Mouse (Mus musculus) neutrophil, adult 59 days (primary cell): Measurements from ENCODE around the gene Ruvbl2. TPM values are rescaled to one million over a fixed set of nuclear protein-coding genes. Genes with fewer than 3 reads are reported as not detected.

Experiments
- total RNA-seq, 2 experiments: library from RNA; stranded (reverse); gene quantifications; 1 replicate in 1 of 2; 2 replicates in 1 of 2; pipeline ENCODE4 v1.2.4; 2023

Gene Ruvbl2
- total RNA-seq = 10 to 100 TPM; 31.3 to 32.1 TPM

GRCm38 (mm10) chr7:45437521-45438276 is at the start of gene Ruvbl2:
TSS of gene Ruvbl2 (minus strand) at chr7:45438096.

DNA sequence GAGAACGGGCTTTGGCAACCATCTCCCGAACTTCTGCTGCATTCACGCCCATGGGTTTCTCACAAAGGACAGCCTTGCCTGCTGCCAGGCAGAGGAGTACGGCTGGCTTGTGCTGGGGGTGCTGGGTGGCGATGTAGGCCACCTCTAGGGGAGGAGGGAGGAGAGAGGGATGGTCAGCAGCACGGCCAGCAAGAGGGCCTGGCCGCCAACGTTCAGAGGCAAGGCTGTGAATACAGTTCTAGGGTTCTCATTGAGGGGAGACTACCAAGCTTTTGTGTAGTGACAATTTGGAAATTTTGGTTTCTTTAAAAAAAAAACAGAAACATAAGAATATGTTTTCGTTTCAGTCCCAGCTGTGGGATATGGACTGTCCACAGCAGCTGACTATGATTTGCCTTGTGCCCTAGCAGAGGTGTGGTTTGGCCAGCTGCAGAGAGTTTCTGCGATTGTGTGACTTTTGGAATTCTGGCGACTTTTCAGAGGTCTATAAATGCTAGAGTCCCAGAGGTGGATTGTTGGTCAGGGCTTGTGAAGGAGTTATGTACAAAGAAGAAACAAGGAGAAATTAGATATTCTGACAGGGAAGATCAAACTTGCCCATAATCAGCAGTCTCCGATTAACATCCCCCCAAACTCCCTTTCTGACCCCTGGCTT is 49.0 kb upstream of the Ruvbl2 start, which contains the start of gene Gm45808:
Gene Gm45808 (minus strand): TSS at position 51 of the 655 bp plus-strand sequence.

GRCm38 (mm10) chr7:45481374-45481927 is 43.6 kb upstream of the Ruvbl2 start, which contains the start of gene Tulp2:
TSS of gene Tulp2 (plus strand) at chr7:45481877.

DNA sequence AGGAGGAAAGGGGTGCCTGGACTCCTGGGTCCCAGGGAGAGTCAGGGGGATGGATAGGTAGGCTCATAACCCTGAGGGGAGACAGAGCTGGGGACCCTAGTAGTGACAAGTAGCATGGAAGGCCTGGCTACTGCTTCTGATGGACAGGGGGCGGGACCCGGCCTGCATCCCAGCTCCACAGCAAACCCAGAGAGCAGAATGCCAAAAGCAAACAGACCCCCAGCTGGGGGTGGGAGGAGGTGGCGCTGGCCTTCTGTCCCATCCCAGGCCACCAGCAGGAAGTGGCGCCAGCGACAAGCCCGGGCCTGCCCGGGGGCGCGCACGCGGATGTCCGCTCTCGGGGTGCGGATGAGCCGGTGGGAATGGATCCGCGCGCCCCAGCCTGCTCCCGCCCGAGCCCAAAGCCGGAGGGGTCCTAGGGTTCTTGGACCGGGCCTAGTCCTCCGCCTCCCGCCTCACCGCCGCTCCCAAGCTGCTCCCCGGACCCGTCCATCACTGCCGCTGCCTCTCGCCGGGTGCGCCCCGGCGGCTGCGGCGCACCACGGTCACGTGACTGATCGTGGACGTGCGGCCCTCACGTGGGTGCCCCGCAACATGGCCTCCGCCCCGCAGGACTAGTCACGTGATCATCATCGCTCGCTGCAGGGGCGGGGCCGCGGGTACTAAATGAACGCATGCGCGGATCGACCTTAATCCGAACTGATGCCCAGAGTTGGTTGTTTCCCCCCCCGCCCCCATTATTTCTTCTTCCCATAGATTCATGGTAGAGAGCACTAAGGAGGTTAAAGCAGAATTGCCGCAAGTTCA is 28.6 kb upstream of the Ruvbl2 start, which contains the start of gene Bax:
Gene Bax (minus strand): TSS at position 616 of the 807 bp plus-strand sequence.

GRCm38 (mm10) chr7:45459564-45460140 is 21.8 kb upstream of the Ruvbl2 start, which contains the start of gene Ftl1:
TSS of gene Ftl1 (minus strand) at chr7:45459884.

GRCm38 (mm10) chr7:45434203-45435015 is 3.5 kb downstream of the Ruvbl2 start, which contains the start of gene Gys1:
TSS of gene Gys1 (plus strand) at chr7:45434844.

GRCm38 (mm10) chr7:45420615-45420919 is 17.3 kb downstream of the Ruvbl2 start, which contains the start of gene Lhb:
TSS of gene Lhb (plus strand) at chr7:45420820.

DNA sequence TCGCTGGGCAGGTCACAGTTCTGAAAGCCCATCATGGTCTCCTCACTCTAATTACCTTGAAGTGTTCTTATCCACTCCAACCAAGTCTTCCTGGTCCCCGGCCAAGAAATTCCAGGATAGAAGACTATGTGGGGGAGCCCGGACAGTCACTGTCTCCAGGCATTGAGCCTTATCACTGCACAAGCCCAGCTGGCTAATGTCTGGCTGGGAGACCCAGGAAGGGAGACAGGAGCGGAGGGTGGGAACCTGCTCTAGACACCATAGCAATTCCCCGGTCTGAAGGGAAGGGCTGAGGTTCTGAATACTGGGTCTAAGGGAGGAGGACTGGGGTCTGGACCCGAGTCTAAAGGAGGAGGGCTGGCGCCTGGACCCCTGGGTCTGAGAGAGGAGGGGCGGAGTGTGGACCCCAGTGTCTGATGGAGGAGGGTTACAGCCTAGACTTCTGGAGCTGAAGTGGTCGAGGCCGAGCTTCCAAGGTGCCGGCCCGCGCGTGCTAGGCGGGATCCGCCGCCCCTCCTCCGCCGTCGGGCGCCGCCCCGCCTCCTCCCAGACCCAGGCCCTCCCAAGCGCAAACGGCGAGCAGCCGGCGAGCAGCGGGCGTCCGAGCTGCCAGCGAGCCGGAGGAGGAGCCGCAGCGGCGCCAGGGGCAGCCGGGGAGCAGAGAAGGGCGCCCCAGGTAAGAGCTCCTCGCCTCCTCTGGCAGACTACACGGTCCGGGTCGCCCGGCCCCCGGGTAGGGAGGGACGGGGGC is 24.6 kb downstream of the Ruvbl2 start, which contains the start of gene Ntf5:
Gene Ntf5 (plus strand): TSS at position 583 of the 751 bp plus-strand sequence.

GRCm38 (mm10) chr7:45405091-45406075 is 32.5 kb downstream of the Ruvbl2 start, which contains the start of gene Kcna7:
TSS of gene Kcna7 (plus strand) at chr7:45405653.

GRCm38 (mm10) chr7:45395578-45396336 is 42.1 kb downstream of the Ruvbl2 start, which contains the start of gene Snrnp70:
TSS of gene Snrnp70 (minus strand) at chr7:45395742.

Other genes with a start within 250 kb of the Ruvbl2 start
- under 1 TPM in 1 of 2 experiments, not detected in 1; 0.20 TPM for gene Ccdc155, start 233.2 kb downstream of the Ruvbl2 start, total RNA-seq
- under 1 TPM; 0.58 to 0.95 TPM for gene Dkkl1, start 225.9 kb downstream of the Ruvbl2 start, total RNA-seq
- not detected for gene Tead2, start 222.3 kb downstream of the Ruvbl2 start, total RNA-seq
- 100 to 1,000 TPM; 351 to 377 TPM for gene Cd37, start 199.0 kb downstream of the Ruvbl2 start, total RNA-seq
- gene Slc6a16, start 197.0 kb downstream of the Ruvbl2 start, total RNA-seq = under 1 TPM; 0.31 to 0.78 TPM
- gene Slc6a21, start 160.6 kb downstream of the Ruvbl2 start, total RNA-seq = under 1 TPM in 1 of 2 experiments, not detected in 1; 0.33 TPM
- gene Trpm4, start 104.3 kb downstream of the Ruvbl2 start, total RNA-seq = 1 to 10 TPM; 3.5 to 4.6 TPM
- gene Hrc, start 102.8 kb downstream of the Ruvbl2 start, total RNA-seq = not detected
- not detected for gene Ppfia3, start 71.1 kb downstream of the Ruvbl2 start, total RNA-seq
- not detected for gene Lin7b, start 67.5 kb downstream of the Ruvbl2 start, total RNA-seq
- 100 to 1,000 TPM; 286 to 302 TPM for gene Snrnp70, start 42.4 kb downstream of the Ruvbl2 start, total RNA-seq
- gene Kcna7, start 32.4 kb downstream of the Ruvbl2 start, total RNA-seq = not detected
- not detected for gene Ntf5, start 24.4 kb downstream of the Ruvbl2 start, total RNA-seq
- gene Lhb, start 17.3 kb downstream of the Ruvbl2 start, total RNA-seq = not detected
- 10 to 100 TPM; 49.3 to 67.0 TPM for gene Gys1, start 3.3 kb downstream of the Ruvbl2 start, total RNA-seq
- gene Ftl1, start 21.8 kb upstream of the Ruvbl2 start, total RNA-seq = 1,000 to 10,000 TPM; 1,155 to 1,244 TPM
- 10 to 100 TPM; 42.2 to 50.4 TPM for gene Bax, start 28.8 kb upstream of the Ruvbl2 start, total RNA-seq
- not detected for gene Tulp2, start 43.8 kb upstream of the Ruvbl2 start, total RNA-seq
- gene Gm45808, start 48.7 kb upstream of the Ruvbl2 start, total RNA-seq = 1 to 10 TPM in 1 of 2 experiments, under 1 TPM in 1; 0.80 to 1.9 TPM
- gene Dhdh, start 50.7 kb upstream of the Ruvbl2 start, total RNA-seq = 1 to 10 TPM; 6.0 to 7.5 TPM
- gene Nucb1, start 72.3 kb upstream of the Ruvbl2 start, total RNA-seq = 100 to 1,000 TPM; 103 to 126 TPM
- gene Ppp1r15a, start 88.2 kb upstream of the Ruvbl2 start, total RNA-seq = 100 to 1,000 TPM; 173 to 218 TPM
- not detected for gene Plekha4, start 88.2 kb upstream of the Ruvbl2 start, total RNA-seq
- gene Hsd17b14, start 116.8 kb upstream of the Ruvbl2 start, total RNA-seq = not detected
- gene Bcat2, start 132.1 kb upstream of the Ruvbl2 start, total RNA-seq = 10 to 100 TPM; 32.2 to 35.8 TPM
- gene Fgf21, start 177.4 kb upstream of the Ruvbl2 start, total RNA-seq = not detected
- gene Fut1, start 179.2 kb upstream of the Ruvbl2 start, total RNA-seq = 1 to 10 TPM in 1 of 2 experiments, not detected in 1; 1.2 TPM
- under 1 TPM in 1 of 2 experiments, not detected in 1; 0.47 TPM for gene Izumo1, start 183.7 kb upstream of the Ruvbl2 start, total RNA-seq
- gene Rasip1, start 189.4 kb upstream of the Ruvbl2 start, total RNA-seq = 1 to 10 TPM; 2.6 to 2.7 TPM
- under 1 TPM; 0.07 to 0.11 TPM for gene Mamstr, start 201.9 kb upstream of the Ruvbl2 start, total RNA-seq
- gene Fut2, start 228.3 kb upstream of the Ruvbl2 start, total RNA-seq = not detected
- gene Ntn5, start 245.9 kb upstream of the Ruvbl2 start, total RNA-seq = not detected